Mouse (Mus musculus) megakaryocyte progenitor cell, adult 5-6 weeks (primary cell): ENCODE data around the gene Lrrc38. TPM values are rescaled to one million over a fixed set of nuclear protein-coding genes. Genes with fewer than 3 reads are reported as not detected.

Experiments
- ATAC-seq: replicated peaks from 2 replicates; pipeline ENCODE4 v1.8.0; 2016; ENCODE audit warnings: mild to moderate bottlenecking, moderate TSS enrichment, inconsistent platforms; ENCODE audit not compliant: poor library complexity
- total RNA-seq, 2 experiments: library from RNA; stranded (forward) in 1 of 2; stranded (reverse) in 1 of 2; fragments of 157-497, 149-512 nt in 1 of 2; fragments of 200-1000 nt in 1 of 2; gene quantifications; 2 replicates each; pipeline versions ENCODE4 v1.2.3 to v1.2.4; 2015 to 2017

Gene Lrrc38
- total RNA-seq, 2 experiments from 2014 or later: not detected

- ATAC-seq: no peak
Measured at GRCm38 (mm10) chr4:143350047-143351015, 774 bp downstream of the Lrrc38 start.

GRCm38 (mm10) chr4:143352301-143352700, 2.7 kb downstream of the Lrrc38 start:
- no peak for ATAC-seq

GRCm38 (mm10) chr4:143361520-143361919, 12.0 kb downstream of the Lrrc38 start:
- peak; percentile 17; the same call in 1 of the 2 replicates for ATAC-seq

GRCm38 (mm10) chr4:143366415-143367041, 17.0 kb downstream of the Lrrc38 start:
- no peak for ATAC-seq

- no peak for ATAC-seq
Measured at GRCm38 (mm10) chr4:143379480-143379879, 29.9 kb downstream of the Lrrc38 start.

- ATAC-seq: no peak
Measured at GRCm38 (mm10) chr4:143379931-143380715, 30.6 kb downstream of the Lrrc38 start.

GRCm38 (mm10) chr4:143380716-143381004, 31.1 kb downstream of the Lrrc38 start:
- peak; percentile 67 for ATAC-seq

- ATAC-seq: no peak
Measured at GRCm38 (mm10) chr4:143382163-143382562, 32.6 kb downstream of the Lrrc38 start.

- peak; percentile 60 for ATAC-seq
Measured at GRCm38 (mm10) chr4:143383646-143384045, 34.1 kb downstream of the Lrrc38 start.

GRCm38 (mm10) chr4:143388955-143389702, 39.6 kb downstream of the Lrrc38 start:
- ATAC-seq: peak; percentile 98

- ATAC-seq: no peak
Measured at GRCm38 (mm10) chr4:143394181-143394580, 44.6 kb downstream of the Lrrc38 start, which contains the start of gene Pramel1. Gene Pramel1 (plus strand): TSS chr4:143394428.

GRCm38 (mm10) chr4:143411566-143412218, 62.1 kb downstream of the Lrrc38 start:
- no peak; the same call in 1 of the 2 replicates for ATAC-seq

GRCm38 (mm10) chr4:143412219-143413092, 62.9 kb downstream of the Lrrc38 start, which contains the start of gene Pramef8:
Gene Pramef8 (plus strand): TSS chr4:143412426.
- peak; percentile 95 for ATAC-seq

- ATAC-seq: no peak
Measured at GRCm38 (mm10) chr4:143413621-143414020, 64.1 kb downstream of the Lrrc38 start.

GRCm38 (mm10) chr4:143414121-143414520, 64.6 kb downstream of the Lrrc38 start:
- no peak for ATAC-seq
